Mouse (Mus musculus) olfactory bulb, adult 2 months (tissue): Measurements from ENCODE around the gene Olfml2b. TPM values are rescaled to one million over a fixed set of nuclear protein-coding genes. Genes with fewer than 3 reads are reported as not detected.
A peak's percentile ranks its signal among the peaks of the same experiment; 100 is the strongest.

Source experiments
- H3K27ac ChIP-seq: fragments of 200-500 bp; 2 replicates; pipeline ENCODE4 v1.5.1; 2012; ENCODE audit warnings: low read depth, low read length; ENCODE audit not compliant: insufficient read depth
- H3K4me1 ChIP-seq: fragments of 200-500 bp; 2 replicates; pipeline ENCODE4 v1.6.1; 2012; ENCODE audit warnings: low read length; ENCODE audit not compliant: control insufficient read depth, insufficient read depth
- H3K4me3 ChIP-seq: fragments of 200-500 bp; 2 replicates; pipeline ENCODE4 v1.5.1; 2012; ENCODE audit warnings: mild to moderate bottlenecking, low read depth, low read length, moderate library complexity; ENCODE audit not compliant: insufficient read depth
- CTCF ChIP-seq: fragments of 200-500 bp; IDR thresholded peaks from 2 replicates; pipeline ENCODE4 v1.5.1; 2012; ENCODE audit warnings: low read depth, mild to moderate bottlenecking, low read length, moderate library complexity; ENCODE audit not compliant: insufficient read depth
- POLR2A ChIP-seq: fragments of 200-500 bp; IDR thresholded peaks from 2 replicates; pipeline ENCODE4 v1.6.1; 2012; ENCODE audit warnings: mild to moderate bottlenecking, low read depth, low read length, moderate library complexity; ENCODE audit not compliant: insufficient read depth
- WGBS: fragments of 180-500 bp; shearing (Covaris S2); methylation state at CpG from one replicate; pipeline ENCODE4 v1.1.7; 2018; 5-methylcytosine and 5-hydroxymethylcytosine counted together
- polyA plus RNA-seq: library from polyadenylated mRNA; stranded (reverse); fragments of >200 nt; gene quantifications from 2 replicates; pipeline ENCODE4 v1.2.4, GENCODE M21; 2012; ENCODE audit warnings: low replicate concordance; ENCODE audit not compliant: missing spikeins, insufficient read depth, insufficient read length

The Olfml2b gene
- not detected in 2 replicates for polyA plus RNA-seq

DNA sequence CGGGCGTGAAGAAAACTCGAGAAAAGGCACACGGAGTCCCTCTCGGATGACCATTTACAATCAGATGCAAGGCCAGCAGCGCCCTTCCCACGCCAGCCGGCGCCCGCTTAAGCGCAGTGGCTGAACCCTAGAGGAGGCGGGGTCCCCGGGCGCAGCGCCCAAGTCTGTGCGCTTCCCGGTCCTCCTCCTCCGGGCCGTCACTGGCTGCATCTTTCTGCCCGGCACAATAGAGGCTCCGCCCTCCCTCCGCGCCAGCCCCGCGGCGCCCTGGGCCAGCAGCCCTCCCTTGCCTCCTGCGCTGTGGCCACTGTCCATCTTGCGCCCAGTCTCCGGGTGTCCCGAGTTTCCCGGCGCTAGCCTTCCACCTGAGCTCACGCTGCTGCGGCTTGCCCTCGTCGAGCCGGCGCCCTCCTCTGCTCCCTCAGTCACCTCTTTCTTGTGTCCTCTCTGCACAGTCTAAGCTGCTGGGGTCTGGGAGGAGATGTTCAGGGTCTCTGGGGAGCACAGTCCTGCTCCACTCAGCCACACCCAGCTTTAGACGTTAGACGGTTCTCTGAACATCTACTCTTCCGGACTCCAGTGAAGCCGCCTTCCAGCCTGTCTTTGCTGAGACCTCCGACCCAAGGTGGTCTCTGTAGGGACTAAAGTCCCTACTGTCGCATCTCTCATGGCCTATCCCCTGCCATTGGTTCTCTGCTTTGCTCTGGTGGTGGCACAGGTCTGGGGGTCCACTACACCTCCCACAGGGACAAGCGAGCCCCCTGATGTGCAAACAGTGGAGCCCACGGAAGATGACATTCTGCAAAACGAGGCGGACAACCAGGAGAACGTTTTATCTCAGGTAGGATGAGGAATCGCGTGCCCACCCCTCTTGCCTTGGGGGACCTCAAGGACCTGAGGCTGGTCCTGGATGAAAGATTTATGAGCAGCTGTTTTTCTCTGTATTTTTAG lies at the start of gene Olfml2b:
Olfml2b (plus strand) TSS at position 278 of the 951 bp plus-strand sequence.
- 17% methylated on average over 51 of the region's 51 CpGs for WGBS
- TF ChIP-seq CTCF (no peak), POLR2A (no peak)
- Histone ChIP-seq H3K4me3 (peak within 1 kb of the TSS; percentile 66), H3K4me1 (peaks cover 5% of the 10 kb centered on the region; the same call in 1 of the 2 replicates), H3K27ac (no peak within 1 kb of the TSS)

DNA sequence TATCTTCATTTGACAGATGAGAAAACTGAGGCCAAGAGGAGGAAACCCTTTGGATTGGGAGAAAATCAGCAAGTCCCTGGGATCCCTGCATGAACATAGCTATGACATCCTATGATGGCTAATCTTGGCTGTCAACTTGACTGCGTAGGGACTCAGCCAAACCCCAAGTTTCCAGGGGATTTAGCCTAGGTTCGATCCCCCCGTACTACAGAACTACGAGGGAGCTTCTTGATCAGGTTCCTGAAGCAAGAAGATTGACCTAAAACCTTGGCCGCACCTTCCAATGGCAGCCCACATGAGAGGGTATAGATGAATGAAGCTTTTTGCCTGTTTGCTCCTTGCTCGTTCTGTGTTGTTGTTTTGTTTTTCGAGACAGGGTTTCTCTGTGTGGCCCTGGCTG lies 49.8 kb upstream of the Olfml2b start:
- no peak for TF ChIP-seq CTCF
- no peak for TF ChIP-seq POLR2A
- Histone ChIP-seq H3K27ac (no peak overlapping the region), H3K4me1 (no peaks in the 10 kb centered on the region), H3K4me3 (no peak overlapping the region)
- WGBS: 97% methylated on average over 7 of the region's 7 CpGs

DNA sequence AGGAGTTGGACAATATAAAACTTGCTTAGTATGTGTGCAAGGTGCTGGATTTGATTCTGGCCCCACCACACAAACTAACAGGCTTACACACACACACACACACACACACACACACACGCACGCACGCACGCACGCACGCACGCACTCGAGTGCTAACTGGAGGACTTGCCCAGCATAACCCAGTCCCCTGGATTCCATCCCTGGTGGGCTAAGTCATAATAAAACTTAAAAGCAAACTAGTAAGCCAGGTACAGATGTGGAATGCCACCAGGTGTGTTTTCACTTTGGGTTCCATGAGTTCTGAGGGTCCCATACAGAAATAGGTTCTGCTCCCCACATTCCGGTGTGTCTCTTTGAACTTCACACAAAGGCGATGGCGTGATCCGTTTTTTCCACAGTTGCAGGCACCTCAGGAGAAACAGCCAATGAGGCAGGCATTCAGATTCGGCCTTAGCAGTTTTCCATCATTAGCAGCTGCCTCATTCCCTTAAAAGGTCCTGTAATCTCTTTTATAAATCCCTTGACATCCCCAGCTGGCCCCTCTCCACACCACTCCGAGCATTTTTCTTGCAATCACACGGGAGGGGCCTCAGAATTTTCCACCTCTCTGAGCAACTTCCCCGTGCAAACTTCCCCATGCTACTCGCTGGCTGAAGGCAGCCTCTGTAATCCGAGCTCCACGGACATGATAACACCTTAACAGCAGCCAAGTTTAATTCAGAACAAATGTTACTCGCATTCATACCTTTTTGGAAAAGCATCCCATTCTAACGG lies 38.9 kb upstream of the Olfml2b start:
- H3K4me3 ChIP-seq: no peak overlapping the region
- H3K27ac ChIP-seq: no peak overlapping the region
- TF ChIP-seq CTCF (no peak), POLR2A (no peak)
- no peaks in the 10 kb centered on the region for H3K4me1 ChIP-seq
- 78% methylated on average over 21 of the region's 21 CpGs for WGBS

DNA sequence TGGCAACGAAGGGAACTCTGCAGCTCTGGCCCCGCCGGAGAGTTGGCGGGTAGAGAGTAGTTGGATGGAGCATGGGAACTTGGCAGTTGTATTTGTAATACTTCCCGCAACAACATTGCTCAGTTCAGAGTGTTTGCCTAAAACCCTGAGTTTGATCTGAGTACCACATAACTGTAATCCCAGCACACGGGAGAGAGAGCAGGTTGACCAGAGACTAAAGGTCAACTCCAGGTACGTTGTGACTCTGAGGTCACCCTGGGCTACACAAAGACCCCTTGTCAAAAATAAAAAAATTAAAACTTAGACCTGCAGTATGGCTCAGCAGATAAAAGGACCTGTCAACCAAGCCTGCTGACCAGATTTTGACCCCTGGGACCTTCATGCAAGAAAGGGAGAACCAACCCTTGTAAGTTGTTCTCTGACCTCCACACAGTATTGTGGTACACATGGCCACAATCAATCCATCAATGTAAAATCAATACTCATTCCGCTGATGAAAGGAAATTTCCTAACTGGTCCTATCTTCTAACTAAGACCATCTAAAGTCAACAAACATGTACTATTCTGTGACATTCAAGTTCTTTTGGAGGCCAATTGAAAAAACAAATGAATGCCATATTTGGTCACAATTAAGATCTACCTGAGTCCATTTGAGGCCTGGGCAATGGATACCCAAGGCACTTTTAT lies 37.0 kb upstream of the Olfml2b start:
- H3K4me3 ChIP-seq: no peak overlapping the region
- no peak overlapping the region for H3K27ac ChIP-seq
- no peaks in the 10 kb centered on the region for H3K4me1 ChIP-seq
- 94% methylated on average over 8 of the region's 8 CpGs for WGBS
- TF ChIP-seq POLR2A (no peak), CTCF (no peak)

DNA sequence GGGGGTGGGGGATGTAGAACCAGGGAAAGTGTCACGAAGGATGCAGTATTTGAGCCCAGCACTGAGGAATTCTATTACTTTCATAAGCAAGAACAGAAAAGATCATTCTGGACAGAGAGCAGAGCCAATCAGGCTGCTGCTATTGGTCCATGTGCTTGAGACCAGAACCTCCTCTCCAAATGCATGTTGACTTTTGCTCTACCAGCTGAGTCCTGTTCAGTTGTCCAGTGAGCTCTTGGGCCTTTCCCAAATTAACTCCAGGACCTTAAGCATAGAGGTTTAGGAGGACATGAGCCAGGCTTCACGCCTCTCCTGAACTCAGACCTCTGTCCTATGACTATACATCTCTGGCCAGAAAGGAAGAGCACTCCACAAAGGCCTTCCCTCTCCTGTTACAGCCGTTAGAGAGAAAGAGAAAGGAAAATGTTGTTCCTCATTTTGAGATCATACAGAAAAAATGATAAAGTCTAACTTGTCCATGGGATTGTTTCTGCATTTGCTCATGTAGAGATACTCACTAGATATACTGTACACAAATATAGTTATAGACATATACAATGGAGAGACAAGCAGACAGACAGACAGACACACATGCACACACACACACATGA lies 35.8 kb upstream of the Olfml2b start:
- Histone ChIP-seq H3K4me1 (no peaks in the 10 kb centered on the region), H3K4me3 (no peak overlapping the region), H3K27ac (no peak overlapping the region)
- no peak for TF ChIP-seq CTCF
- TF ChIP-seq POLR2A: no peak
- 99% methylated on average over 3 of the region's 3 CpGs for WGBS

DNA sequence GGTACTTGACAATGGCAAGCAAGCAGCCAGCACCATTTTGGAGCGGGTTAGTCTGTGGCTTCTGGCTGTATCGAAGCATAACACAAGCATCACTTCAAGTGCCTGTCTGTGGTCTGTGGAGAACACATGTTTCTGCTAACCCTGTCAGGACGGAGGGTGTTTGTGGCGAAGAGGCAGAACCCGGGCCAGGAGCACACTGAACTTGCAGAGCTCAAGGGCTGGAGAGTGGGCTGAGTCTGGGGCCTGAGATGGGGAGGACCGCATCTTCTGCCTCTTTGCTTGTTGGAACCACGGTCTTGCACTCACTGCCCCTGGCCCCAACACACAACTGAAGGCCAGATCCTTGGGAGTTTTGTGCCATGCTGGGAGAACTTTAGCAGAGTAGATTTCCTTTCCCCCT lies 34.5 kb upstream of the Olfml2b start:
- no peak for TF ChIP-seq POLR2A
- no peak for TF ChIP-seq CTCF
- Histone ChIP-seq H3K27ac (no peak overlapping the region), H3K4me3 (no peak overlapping the region), H3K4me1 (no peaks in the 10 kb centered on the region)
- 90% methylated on average over 7 of the region's 7 CpGs for WGBS

DNA sequence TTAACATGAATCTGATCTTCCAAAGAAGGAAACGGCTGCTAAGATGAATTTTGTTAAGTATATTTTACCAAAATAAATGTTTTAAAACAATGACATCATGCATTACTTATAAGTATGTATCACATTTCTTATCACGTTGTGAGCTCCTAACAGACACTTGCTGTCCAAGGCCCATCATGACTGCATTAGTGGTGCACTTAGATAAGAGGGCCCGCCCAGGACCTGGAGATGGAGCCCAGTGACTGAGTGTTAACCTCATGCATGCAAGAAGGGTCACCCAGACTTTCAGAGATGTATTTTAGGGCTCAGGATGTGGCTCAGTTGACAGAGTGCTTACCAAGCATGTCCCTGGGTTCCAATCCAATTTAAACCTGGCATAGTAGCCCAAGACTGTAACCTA lies 34.0 kb upstream of the Olfml2b start:
- WGBS: 95% methylated on average over 3 of the region's 3 CpGs
- TF ChIP-seq POLR2A (no peak), CTCF (no peak)

DNA sequence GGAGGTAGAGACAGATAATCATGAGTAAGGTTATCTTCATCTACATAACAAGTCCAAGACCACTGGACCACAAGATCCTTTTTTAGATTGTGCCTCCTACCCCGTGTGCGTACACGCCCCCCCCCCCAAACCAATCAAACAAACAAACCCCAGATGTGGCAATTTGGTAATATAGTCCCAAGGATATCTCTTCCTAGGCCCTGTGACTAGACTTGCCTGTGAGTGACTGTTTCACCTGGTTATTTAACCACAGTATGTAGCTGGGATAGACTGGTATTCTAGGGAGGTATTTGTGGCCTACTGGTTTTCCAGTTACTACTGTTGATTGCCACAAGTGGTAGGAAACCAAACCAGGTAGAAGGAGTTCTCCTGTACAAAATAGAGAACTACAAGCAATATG lies 33.6 kb upstream of the Olfml2b start:
- Histone ChIP-seq H3K4me1 (no peaks in the 10 kb centered on the region), H3K4me3 (no peak overlapping the region), H3K27ac (no peak overlapping the region)
- 92% methylated on average over 3 of the region's 3 CpGs for WGBS
- TF ChIP-seq CTCF (no peak), POLR2A (no peak)

More for the DNA sequence above, 34.0 kb upstream of the Olfml2b start:
- no peak overlapping the region for H3K27ac ChIP-seq
- no peaks in the 10 kb centered on the region for H3K4me1 ChIP-seq
- no peak overlapping the region for H3K4me3 ChIP-seq
